Mouse (Mus musculus): ENCODE data around the gene Farp1.

Farp1 gene

GRCm38 (mm10) chr14:121281336-121281710 lies 246.3 kb downstream of the Farp1 start:
- POLR2A ChIA-PET, result interaction anchor here in 2 of 4 experiments (0.6 to 1.3 kb wide), 4 partner anchors 10 to 157 kb away, joined by 3 to 4 read pairs (median 4); no protein-coding TSS in a partner anchor
- CTCF ChIA-PET, result interaction anchor here in 1 of 4 experiments (1.4 kb wide), 1 partner anchor 21 kb away, joined by 3 read pairs; no protein-coding TSS in a partner anchor

DNA sequence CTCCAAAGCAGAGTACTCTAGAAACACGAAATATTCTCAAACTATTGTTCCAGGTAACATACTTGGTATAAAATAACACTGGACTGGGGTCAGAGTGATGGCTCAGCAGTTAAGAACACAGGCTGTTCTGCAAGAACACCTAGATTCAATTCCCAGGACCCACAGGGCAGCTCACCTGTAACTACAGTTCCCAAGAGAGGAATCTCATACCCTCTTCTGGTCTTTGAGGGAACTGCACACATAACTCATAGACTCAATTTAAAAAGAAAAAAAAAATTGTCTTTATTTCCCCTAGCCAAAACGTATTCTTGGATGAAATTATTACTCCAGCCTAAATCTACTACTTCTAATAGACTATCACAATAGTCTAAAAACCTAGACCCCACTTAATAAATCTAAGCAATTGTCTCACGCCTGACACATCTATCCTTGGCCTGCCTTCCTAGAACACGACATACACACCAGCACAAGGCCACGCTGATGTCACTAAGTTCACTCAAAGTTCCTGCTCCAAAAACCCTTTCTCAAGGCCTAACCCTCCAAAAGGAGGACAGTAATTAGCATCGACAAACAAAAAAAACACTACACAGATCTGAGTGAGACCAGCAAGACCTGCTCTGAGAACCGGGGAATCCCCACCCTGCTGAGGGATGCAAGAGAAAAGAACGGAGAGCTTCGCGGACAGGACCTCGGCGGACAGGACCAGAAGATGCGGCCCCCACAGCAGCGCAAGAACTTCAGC lies 250.6 kb downstream of the Farp1 start:
- ChIA-PET POLR2A (interaction anchor here in 2 of 4 experiments (1.2 to 2.5 kb wide), 2 partner anchors 19 to 28 kb away, joined by 3 to 5 read pairs; no protein-coding TSS in a partner anchor), CTCF (interaction anchor here in 3 of 4 experiments (0.6 to 1.7 kb wide), 3 partner anchors 62 to 170 kb away, joined by 3 to 4 read pairs (median 3); no protein-coding TSS in a partner anchor)

DNA sequence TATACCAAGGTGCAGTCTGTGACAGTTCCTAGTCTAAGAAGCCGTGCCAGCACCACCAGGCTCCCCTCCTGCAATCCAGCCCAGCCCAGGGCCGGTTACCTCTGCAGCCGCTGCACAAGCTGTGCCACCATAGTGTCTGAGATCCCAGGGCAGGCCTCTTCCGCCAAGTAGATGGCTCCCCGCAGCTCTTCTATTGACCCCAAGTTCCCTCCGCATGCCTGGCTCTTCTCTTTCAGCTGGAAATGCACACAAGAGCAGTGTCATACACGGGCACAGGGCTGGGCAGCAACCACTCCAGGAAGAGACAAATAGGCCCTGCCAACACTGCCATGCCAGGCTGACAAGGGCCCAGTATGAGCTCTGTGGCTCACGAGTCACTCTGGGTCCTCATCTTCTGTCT lies 256.9 kb downstream of the Farp1 start:
- POLR2A ChIA-PET, result interaction anchor here in 3 of 4 experiments (0.7 to 1.7 kb wide), 8 partner anchors 10 to 52 kb away, joined by 3 to 4 read pairs (median 4); no protein-coding TSS in a partner anchor
- CTCF ChIA-PET, result no interaction called here

GRCm38 (mm10) chr14:121292391-121292790 lies 257.4 kb downstream of the Farp1 start:
- CTCF ChIA-PET, result no interaction called here
- POLR2A ChIA-PET, result interaction anchor here in 3 of 4 experiments (1.0 to 1.7 kb wide), 5 partner anchors 11 to 37 kb away, joined by 4 read pairs; no protein-coding TSS in a partner anchor

DNA sequence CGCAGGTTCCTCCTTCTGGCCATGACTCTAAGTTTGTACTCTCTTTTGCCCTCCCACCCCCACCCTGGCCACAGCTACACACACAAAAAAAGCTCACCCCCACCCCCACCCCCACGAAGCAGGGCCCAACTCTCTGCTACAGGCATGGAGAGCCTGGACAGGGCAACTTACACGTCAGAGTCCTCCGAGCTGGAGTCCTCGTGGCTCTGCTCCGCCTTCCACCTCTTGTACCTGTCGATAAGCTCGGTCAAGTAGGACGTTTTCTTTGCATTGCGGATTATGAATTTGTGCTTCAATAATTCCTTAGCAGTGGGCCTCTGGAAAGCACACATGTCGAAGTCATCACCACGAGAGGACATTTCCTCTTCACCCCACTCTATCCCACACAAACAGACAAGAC lies 259.5 kb downstream of the Farp1 start:
- CTCF ChIA-PET, result interaction anchor here in 1 of 4 experiments (0.6 to 0.7 kb wide), 2 partner anchors 53 to 1082 kb away, joined by 4 to 6 read pairs; no protein-coding TSS in a partner anchor

GRCm38 (mm10) chr14:121297103-121297502 lies 262.1 kb downstream of the Farp1 start:
- ChIA-PET CTCF (no interaction called here), POLR2A (interaction anchor here in 3 of 4 experiments (0.6 to 1.2 kb wide), 4 partner anchors 13 to 71 kb away, joined by 3 to 4 read pairs (median 3); no protein-coding TSS in a partner anchor)

More for the DNA sequence above, 259.5 kb downstream of the Farp1 start:
- POLR2A ChIA-PET, result interaction anchor here in 1 of 4 experiments (1.1 to 1.9 kb wide), 4 partner anchors 10 to 61 kb away, joined by 3 to 7 read pairs (median 4); no protein-coding TSS in a partner anchor

DNA sequence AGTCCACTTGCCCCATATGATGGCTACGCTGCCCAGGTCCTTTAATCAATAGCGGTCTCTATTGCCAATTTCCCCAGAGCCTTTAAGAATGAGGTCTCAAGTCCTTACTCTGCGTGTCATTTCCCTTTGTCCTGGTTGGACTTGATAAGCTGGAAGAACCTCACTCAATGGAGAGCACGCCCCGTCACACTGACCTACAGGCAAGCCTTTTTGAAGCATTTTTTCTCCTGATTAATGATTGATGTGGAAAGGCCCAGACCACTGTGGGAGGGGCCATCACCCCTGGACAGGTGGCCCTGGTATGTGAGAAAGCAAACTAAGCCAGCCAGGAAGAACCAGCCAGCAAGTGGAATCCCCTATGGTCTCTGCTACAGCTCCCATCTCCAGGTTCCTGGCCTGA lies 263.5 kb downstream of the Farp1 start:
- CTCF ChIA-PET, result no interaction called here

GRCm38 (mm10) chr14:121299093-121299492 lies 264.1 kb downstream of the Farp1 start:
- ChIA-PET POLR2A (interaction anchor here in 2 of 4 experiments (0.6 to 2.1 kb wide), 3 partner anchors 11 to 15 kb away, joined by 3 to 4 read pairs (median 3); no protein-coding TSS in a partner anchor), CTCF (no interaction called here)

More for the DNA sequence above, 263.5 kb downstream of the Farp1 start:
- POLR2A ChIA-PET, result interaction anchor here in 2 of 4 experiments (0.5 to 1.2 kb wide), 3 partner anchors 11 to 49 kb away, joined by 3 to 7 read pairs (median 3); no protein-coding TSS in a partner anchor

- ChIA-PET POLR2A (interaction anchor here (0.6 to 3.3 kb wide), 21 partner anchors 11 to 282 kb away, joined by 3 to 25 read pairs (median 4); no protein-coding TSS in a partner anchor), CTCF (interaction anchor here in 2 of 4 experiments (0.6 to 1.5 kb wide), 6 partner anchors 11 to 413 kb away, joined by 3 to 5 read pairs (median 4); no protein-coding TSS in a partner anchor)
Measured at GRCm38 (mm10) chr14:121304523-121304922, 269.5 kb downstream of the Farp1 start.

DNA sequence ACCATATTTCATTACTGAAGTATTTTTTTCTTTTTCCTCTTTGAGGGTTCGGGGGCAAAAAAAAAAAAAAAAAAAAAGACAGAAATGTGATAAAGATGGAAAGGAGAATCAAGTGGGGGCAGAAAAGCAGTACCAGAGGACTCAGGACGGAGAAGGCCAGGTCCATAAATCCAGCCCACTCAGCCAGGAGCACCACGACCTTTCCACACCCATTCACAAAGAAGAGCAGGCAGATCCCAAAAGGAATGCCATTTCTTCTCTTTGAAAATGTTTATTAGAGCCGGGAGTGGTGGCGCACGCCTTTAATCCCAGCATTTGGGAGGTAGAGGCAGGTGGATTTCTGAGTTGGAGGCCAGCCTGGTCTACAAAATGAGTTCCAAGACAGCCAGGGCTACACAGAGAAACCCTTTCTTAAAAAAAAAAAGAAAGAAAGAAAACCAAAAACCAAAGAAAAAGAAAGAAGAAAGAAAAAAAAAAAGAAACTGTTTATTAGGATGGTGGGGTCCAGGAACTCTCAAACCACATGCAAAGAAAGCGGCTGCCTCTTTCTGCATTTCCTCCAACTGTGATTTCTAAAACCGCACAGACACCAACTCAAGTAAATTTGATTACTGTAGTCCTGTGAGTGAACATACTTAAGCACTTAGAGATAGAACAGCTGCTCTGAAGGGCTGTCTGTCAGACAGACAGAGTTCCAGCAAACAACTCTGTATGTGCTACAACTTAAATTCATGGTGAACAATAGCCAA lies 270.5 kb downstream of the Farp1 start:
- CTCF ChIA-PET, result interaction anchor here in 1 of 4 experiments (0.8 kb wide), 1 partner anchor 25 kb away, joined by 4 read pairs; no protein-coding TSS in a partner anchor
- POLR2A ChIA-PET, result interaction anchor here in 2 of 4 experiments (0.6 to 3.3 kb wide), 9 partner anchors 10 to 95 kb away, joined by 3 to 25 read pairs (median 4); no protein-coding TSS in a partner anchor

GRCm38 (mm10) chr14:121309909-121310308 lies 274.9 kb downstream of the Farp1 start:
- CTCF ChIA-PET, result interaction anchor here in 1 of 4 experiments (0.6 to 1.3 kb wide), 4 partner anchors 51 to 478 kb away, joined by 3 to 4 read pairs (median 3); no protein-coding TSS in a partner anchor
- POLR2A ChIA-PET, result interaction anchor here in 2 of 4 experiments (0.6 to 1.7 kb wide), 15 partner anchors 10 to 227 kb away, joined by 3 to 6 read pairs (median 3); no protein-coding TSS in a partner anchor

GRCm38 (mm10) chr14:121310325-121311080 lies 275.5 kb downstream of the Farp1 start:
- ChIA-PET CTCF (interaction anchor here in 1 of 4 experiments (1.0 to 1.1 kb wide), 2 partner anchors 145 to 479 kb away, joined by 3 to 4 read pairs; no protein-coding TSS in a partner anchor), POLR2A (interaction anchor here in 3 of 4 experiments (0.7 to 1.7 kb wide), 12 partner anchors 9 to 62 kb away, joined by 3 to 6 read pairs (median 4); no protein-coding TSS in a partner anchor)

DNA sequence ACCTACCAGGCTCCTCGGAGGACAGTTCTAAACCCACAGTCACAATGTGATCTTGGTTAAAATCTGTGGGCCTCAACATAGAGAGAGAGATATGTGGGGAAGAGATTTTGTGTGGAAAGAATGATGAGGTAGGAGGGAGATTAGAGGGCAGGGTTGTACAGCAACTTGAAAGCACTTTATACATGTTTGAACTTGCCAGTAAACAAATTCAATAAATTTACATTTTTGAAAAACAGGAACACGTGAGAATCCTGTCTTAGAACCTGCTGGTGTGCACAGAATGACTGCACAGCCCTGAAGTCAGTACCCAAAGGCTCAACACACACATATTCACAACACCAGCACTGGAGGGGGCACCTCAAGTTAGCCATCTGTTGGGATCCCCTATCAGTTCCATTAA lies 276.1 kb downstream of the Farp1 start:
- ChIA-PET CTCF (no interaction called here), POLR2A (interaction anchor here in 3 of 4 experiments (0.7 to 1.7 kb wide), 4 partner anchors 9 to 48 kb away, joined by 3 to 6 read pairs (median 4); no protein-coding TSS in a partner anchor)

- POLR2A ChIA-PET, result interaction anchor here in 2 of 4 experiments (0.5 to 4.3 kb wide), 4 partner anchors 9 to 57 kb away, joined by 3 to 26 read pairs (median 4); no protein-coding TSS in a partner anchor
- CTCF ChIA-PET, result interaction anchor here in 1 of 4 experiments (1.1 kb wide), 1 partner anchor 133 kb away, joined by 3 read pairs; no protein-coding TSS in a partner anchor
Measured at GRCm38 (mm10) chr14:121313283-121313682, 278.3 kb downstream of the Farp1 start.

GRCm38 (mm10) chr14:121314934-121315333 lies 279.9 kb downstream of the Farp1 start:
- CTCF ChIA-PET, result interaction anchor here in 3 of 4 experiments (0.6 to 1.7 kb wide), 7 partner anchors 10 to 141 kb away, joined by 3 to 8 read pairs (median 5); no protein-coding TSS in a partner anchor

DNA sequence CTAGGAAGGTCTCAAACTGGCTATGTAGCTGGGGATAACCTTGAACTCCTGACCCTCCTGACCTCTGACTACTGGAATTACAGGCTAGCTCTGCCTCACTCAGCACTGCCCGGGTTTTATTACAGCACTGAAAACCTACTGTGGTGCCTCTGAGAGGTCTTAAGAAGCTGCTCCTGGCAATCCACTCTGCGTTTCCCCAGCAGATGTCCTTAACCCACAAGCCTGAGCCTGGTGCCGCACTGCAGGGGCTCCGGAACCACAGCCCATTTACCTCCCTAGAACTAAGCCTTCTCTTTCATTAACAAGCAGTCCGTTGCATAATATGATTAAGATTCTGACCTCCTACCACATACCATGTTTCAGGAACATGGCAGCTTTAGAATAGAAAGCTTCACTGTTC lies 281.1 kb downstream of the Farp1 start:
- POLR2A ChIA-PET, result interaction anchor here in 3 of 4 experiments (0.6 to 4.3 kb wide), 10 partner anchors 11 to 222 kb away, joined by 3 to 26 read pairs (median 4); no protein-coding TSS in a partner anchor

More at GRCm38 (mm10) chr14:121314934-121315333, 279.9 kb downstream of the Farp1 start:
- POLR2A ChIA-PET, result interaction anchor here in 1 of 4 experiments (3.4 to 4.3 kb wide), 2 partner anchors 10 to 13 kb away, joined by 25 to 26 read pairs; no protein-coding TSS in a partner anchor

More for the DNA sequence above, 281.1 kb downstream of the Farp1 start:
- CTCF ChIA-PET, result interaction anchor here in 3 of 4 experiments (0.6 to 1.8 kb wide), 8 partner anchors 9 to 353 kb away, joined by 3 to 8 read pairs (median 4); no protein-coding TSS in a partner anchor

Measured in embryonic stem cell, embryonic (primary cell).